Mouse (Mus musculus): ENCODE results near the gene Tnfaip2.
A peak's percentile ranks its signal among the peaks of the same experiment; 100 is the strongest.

The Tnfaip2 gene

DNA sequence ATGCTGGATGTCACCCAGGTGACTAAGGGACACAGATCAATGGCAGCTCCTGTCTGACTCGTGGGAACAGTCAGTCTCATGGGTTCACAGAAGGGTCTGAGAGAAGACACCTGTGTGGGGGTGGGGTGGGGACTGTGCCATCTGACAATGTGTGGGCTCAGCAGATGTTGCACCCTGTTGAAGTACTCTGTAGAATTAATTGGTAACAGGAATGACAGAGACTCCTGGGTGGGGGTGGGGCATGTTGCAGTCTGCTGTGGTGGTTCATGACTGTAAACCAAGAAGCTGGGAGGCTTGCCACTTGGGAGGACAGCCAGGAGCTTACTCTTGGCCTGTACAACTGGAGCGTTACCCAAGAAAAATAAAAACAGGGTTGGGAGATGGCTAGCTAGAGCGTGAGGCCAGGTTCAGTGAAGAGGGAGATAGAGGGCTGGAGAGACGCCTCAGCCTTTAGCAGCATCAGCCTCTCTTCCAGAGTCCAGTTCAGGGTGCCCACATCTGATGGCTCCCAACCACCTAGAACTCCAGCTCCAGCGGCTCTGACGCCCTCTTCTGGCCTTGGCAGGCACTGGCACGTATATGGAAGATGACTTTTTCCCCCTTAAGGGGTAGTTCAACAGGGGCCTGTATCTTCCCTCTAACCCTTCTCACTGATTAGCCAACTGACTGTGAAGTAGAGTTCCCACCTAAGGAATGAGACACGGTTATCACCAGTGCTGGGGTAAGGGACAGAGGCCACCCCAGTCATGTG, 32.8 kb downstream of the Tnfaip2 start:
- DNase-seq (ENCODE audit: inconsistent ontology term), result peak; percentile 94

DNA sequence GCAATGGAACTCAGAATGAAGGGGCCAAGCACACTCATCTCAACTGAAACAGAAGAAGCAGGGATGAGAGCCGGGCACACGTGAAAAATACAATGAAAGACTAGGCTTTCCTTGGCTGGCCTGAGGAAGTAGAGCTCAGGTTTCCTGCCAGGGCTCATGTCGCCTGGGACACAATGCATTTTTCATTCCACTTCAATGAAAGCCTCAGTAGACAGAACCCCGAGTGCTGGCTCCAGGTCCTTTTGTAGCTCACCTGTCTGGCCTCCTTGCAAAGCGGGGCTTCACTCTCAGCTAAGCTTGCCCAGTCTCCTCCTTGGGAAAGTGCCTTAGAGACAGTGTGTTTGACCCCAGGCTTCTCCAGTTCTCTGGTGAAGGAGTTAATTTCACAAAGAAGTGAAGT, 36.7 kb downstream of the Tnfaip2 start:
- DNase-seq (ENCODE audit: inconsistent ontology term), result no peak

DNA sequence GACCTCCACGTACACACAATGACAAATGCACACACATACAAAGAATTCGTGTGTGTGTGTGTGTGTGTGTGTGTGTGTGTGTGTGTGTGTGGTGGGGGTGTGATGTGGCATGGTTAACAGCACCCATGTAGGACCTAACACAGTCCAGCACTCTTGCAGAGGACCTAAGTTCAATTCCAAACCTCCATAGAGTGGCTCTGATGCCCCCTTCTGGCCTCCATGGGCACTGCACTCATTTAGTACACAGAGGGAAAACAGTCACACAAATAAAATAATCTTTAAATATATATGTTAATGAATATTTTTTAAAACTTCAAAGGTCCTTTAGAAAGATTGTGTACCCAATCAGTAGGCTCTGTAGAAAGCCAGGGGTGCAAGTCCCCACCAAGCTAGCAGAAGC, 37.6 kb downstream of the Tnfaip2 start:
- DNase-seq (ENCODE audit: inconsistent ontology term), result no peak

DNA sequence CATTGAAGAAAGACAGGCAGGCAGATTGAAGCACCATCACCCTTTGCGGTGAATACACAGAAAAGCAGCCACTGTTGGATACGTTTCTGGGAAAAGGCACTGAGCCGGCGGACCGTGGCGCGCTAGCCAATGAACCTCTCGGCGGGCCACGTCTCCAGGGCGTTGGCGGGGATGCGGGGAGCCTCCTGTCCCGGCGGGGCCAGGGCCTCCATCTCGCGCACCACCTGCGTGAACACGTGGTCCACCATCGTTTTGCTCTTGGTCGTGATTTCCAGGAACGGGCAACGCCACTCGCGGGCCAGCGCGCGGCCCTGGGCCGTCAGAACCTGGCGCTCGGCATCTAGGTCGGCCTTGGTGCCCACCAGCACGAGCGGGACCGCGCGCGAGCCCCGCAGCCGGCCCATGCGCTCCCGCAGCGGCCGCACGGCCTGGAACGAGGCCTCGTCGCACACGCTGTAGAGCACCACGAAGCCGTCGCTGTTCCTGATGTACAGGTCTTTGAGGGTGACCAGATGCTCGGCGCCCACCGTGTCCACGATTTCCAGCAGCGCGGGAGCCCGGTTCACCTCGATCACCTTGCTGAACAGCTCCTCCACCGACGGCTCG, 42.9 kb downstream of the Tnfaip2 start:
- DNase-seq (ENCODE audit: inconsistent ontology term), result no peak

DNA sequence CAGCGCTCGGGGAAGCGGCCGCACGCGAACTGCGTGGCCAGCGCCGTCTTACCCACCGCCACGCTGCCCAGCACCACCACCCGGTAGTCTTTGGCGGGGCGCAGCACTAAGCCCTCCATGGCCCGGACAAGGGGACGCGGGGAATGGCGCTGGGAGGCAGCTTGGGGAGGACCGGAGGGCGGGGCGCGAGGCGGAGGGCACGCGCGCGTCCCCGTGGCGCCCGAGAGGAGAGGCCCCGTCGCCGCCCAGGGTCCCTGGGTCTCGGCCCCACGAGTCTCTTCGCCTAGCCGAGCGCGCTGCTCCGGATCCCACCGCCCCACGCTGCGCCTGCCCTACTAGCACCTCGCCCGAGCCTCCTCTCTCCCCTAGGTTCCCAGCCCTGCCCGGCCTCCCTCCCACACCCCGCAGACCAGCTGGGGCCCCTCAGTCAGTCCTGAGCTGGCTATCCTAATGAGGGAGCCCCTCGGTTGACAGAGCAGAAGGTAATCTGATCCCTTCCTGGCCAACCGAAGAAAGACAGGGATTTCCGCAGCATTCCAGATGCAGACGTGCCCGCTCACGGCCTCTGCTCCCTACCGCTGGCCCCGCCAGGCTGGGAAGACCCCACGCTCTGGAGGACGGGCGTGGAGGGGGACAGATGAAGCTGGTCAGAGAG, 43.5 kb downstream of the Tnfaip2 start, which contains the start of gene Gm266:
TSS of gene Gm266 (minus strand) at position 172 of the 655 bp plus-strand sequence.
- no peak for DNase-seq (ENCODE audit: inconsistent ontology term)

DNA sequence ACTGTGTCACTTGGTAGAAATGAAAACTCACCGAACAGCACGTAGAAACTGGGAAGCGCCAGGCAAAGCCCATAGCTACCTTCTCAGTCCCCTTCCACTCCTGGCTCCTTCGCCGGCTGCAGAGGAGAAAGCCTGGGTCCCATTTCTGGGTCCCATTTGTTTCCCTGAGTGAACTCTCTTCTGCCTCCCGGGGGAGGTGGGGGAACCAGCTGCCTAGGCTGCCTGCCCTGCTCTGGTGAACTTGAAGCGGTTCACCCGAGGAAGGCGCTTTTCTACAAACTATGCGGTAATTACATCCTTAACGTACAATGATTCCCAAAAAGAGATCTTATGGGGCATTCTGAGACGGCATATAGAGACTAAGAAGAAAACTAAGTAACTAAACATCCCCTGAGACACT, 44.2 kb downstream of the Tnfaip2 start:
- no peak for DNase-seq (ENCODE audit: inconsistent ontology term)

DNA sequence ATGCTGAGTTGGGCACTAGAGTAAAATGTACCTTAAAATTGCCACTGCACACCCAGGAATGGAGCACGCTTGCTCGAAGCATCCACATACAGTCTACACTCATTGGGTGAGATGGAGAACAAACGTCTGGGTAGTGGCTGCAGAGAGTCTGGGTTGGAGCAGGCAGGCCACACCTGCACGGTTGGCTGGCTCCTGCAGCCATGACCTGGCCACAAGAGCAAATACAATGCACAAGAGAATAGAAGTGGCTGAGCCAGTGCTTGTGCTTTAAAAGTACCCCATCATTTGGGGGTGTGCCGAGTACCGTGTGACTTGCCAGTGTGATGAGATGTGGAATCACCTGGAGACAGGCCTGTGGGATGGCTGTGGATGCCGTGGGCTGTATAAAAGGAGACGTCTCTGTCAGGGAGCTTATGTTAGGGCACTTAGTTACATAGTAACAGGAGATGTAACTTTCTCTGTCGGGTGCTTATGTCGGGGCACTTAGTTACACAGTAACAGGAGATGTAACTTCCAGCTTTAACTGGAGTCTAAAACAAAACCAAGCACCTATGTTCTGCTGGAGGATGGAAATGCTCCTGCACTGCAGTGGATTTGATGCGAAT, 47.1 kb downstream of the Tnfaip2 start:
- no peak for DNase-seq (ENCODE audit: inconsistent ontology term)

DNA sequence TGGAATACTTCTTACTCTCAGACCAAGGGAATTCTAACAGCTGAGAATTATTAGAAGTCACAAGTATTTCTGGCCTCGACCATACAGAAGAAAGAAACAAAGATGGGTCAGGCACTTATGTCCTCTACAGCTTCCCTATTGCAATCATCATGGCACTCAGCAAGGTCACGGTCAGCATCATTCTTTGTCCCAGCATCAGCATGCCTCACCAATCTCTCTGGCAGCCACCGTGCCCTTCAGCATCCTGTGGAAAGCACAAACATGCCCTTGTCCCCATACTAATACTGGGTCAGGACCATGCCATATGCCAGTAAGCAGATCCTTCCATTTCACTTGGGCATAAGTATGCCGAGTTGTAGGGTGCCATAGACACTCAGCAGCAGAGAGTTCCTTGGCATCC, 52.7 kb downstream of the Tnfaip2 start:
- no peak for DNase-seq (ENCODE audit: inconsistent ontology term)

DNA sequence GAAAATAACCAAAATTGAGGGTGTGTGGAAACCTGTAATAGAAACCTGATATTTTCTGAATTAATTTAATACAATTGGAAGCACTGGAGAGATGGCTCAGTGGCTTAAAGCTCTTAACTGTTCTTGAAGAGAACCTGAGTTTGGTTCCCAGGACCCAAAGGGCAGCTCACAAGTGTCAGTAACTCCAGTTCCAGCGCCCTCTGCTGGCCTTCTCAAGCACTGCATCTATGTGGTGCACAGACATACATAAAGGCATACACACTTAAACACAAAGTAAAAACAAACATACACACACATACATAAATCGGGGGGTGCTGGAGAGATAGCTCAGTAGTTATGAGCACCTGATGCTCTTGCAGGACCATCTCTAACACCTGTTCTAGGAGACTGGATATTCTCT, 54.8 kb downstream of the Tnfaip2 start:
- no peak for DNase-seq (ENCODE audit: inconsistent ontology term)

DNA sequence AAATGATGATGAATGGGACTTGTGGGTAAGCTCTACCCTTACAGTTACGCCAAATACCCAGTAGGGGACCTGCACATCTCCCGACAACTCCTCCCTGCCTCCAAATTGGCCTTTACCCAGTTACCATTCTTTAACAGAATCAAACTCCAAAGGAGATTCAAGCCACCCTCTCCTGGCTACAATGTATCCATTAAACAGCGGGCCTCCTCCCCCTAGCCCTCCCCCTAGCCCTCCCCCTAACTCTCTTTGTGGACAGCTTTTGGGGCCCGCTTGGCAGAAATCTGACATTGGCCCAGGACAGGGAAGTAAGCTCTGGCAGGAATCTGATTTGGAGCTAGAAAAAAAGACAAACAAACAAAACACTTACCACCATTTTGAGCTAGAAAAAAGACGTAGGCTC, 57.3 kb downstream of the Tnfaip2 start:
- no peak for DNase-seq (ENCODE audit: inconsistent ontology term)

DNA sequence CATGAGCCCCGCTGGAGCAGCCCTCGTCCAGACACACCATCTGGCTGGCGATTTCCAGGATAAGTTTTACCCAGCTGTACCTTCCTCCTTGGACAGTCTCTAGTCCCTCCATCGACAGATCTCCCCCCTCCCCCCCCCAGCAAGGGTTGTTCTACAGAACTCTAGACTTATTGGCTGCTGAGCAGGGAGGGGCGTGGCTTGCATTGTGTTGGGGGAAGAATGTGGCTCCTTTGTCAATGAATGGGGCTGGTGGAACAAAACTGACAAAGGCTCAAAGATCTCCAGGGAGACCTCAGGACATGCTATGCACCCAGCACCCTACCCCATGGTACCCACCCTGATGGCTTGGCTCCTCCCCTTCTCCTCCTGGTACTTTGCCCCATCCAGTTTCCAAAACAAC, 58.5 kb downstream of the Tnfaip2 start:
- peak; percentile 47 for DNase-seq (ENCODE audit: inconsistent ontology term)

DNA sequence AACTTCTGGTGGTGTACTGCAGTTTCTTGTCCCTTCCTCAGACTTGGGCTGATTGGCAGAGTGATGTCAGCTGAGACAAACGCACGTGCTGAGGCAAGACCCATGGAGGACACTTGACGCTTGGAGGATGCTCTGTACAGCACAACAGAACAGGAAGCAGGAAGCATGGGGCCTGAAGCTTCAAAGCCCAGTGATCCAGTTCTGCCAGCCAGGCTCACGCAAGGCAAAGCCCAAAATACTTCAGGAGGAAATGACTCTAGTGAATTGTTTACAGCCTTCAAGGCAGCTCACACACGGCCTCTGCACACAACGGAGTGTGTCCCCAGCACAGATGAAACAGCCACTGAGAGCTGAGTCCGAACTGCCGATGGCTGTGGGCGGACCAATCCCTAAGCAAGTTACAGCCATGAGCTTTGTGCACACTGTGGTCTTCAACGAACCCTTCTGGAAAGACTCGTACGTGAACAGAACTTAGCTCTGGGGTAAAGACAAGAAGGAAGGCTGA, 60.8 kb downstream of the Tnfaip2 start:
- DNase-seq (ENCODE audit: inconsistent ontology term), result no peak

DNA sequence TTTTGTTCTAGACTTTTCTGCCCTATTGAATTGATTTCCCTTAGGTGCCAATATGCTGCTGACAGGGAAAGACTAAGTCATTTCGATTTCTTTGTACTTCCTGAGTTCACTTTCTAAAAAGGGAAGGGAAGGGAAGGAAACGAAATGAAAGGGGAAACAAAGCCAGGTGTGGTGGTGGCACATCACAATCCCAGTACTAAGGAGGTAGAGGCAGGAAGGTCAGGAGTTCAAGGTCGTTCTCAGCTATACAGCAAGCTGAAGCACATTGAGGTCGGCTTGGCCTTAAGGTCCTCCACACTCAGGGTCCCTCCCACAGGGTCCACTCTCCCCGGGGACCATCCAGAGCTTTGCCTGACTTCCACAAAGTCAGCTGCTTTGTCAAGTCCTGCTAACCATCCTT, 61.3 kb downstream of the Tnfaip2 start:
- DNase-seq (ENCODE audit: inconsistent ontology term), result no peak

All from Muller cell, postnatal 12 days (primary cell).